ENCODE assay signal across 8 mouse cellular contexts in the genomic region with DNA sequence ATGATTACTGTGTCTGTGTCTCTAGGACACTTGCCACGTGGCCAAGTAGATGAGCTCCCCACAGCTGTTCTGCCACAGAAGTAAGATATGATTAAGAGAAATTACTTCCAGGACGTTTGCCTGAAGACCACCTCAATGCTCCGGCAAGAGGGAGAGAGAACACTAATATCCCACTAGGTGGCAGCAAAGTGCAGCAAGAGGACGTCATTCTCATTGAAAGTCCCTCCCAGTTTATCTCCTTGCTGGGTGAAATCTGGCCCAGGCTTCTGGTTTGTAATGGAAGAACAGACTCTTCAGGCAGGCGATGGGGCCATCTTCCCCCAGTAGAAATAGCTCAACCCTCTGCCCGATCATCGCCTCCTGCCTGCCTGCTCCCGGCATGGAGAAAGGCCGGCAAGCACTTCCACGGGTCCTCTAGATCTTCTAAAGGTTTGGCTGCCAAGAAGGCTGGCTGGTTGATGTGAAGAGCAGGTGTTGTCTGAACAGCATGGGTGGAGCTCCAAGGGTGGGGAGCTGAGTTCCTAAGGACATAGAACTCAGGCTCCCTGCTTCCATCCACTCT. TPM values are rescaled to one million over a fixed set of nuclear protein-coding genes. Genes with fewer than 3 reads are reported as not detected.
DNase-seq lines count a peak whose midpoint lies in the region; ATAC-seq and TF ChIP-seq lines count a peak whose summit lies in the region.

No protein-coding gene starts in this region.

- peak; percentile 100 for TF ChIP-seq RAD21 in MEL (IDR thresholded peaks at IDR 0.05; ENCODE audit: low read depth, low read length)

- H3K4me1 ChIP-seq in MEL (ENCODE audit: control insufficient read depth in 1 of 2, insufficient read depth in 2 of 2, low read length in 2 of 2) = peaks cover 0 to 3% of the 10 kb centered on the region in 2 experiments; a peak in 1 of 4 replicates
- H3K4me1 ChIP-seq in forebrain, embryonic 16.5 days (replicated peaks; ENCODE audit: control insufficient read depth, insufficient read depth, low read length) = peaks cover 16% of the 10 kb centered on the region
- H3K4me1 ChIP-seq in lung, adult 2 months (ENCODE audit: control insufficient read depth, insufficient read depth, low read length) = no peaks in the 10 kb centered on the region; the same call in 1 of the 2 replicates

- intact Hi-C loops in heart, postnatal 36 days (cut with DNase I) = loop anchor here (1.0 to 5.0 kb wide), 4 partner anchors 37 to 246 kb away; no protein-coding TSS in a partner anchor

- H3K4me2 ChIP-seq in forebrain, embryonic 16.5 days (ENCODE audit: low read length) = peak overlapping the region; percentile 51

- peak; percentile 86 for ATAC-seq in forebrain, embryonic 16.5 days

- TF ChIP-seq POLR2A in MEL (IDR thresholded peaks at IDR 0.05; ENCODE audit: control insufficient read depth in 1 of 2, insufficient read depth in 1 of 2, low read depth in 1 of 2, low read length in 2 of 2, poor library complexity in 1 of 2) = no peak
- TF ChIP-seq POLR2A in lung, adult 2 months (IDR thresholded peaks at IDR 0.05; ENCODE audit: borderline replicate concordance, extremely low read depth, low read depth, low read length) = no peak

- TF ChIP-seq EP300 in MEL (IDR thresholded peaks at IDR 0.05; ENCODE audit: low read depth in 1 of 2, low read length in 2 of 2) = no peak

- no peak overlapping the region for H3K27ac ChIP-seq in MEL (ENCODE audit: control insufficient read depth, low read depth, low read length)
- H3K27ac ChIP-seq in forebrain, embryonic 16.5 days (ENCODE audit: low read length) = peak overlapping the region; percentile 55; the same call in 1 of the 2 replicates

- TF ChIP-seq CTCF in MEL (IDR thresholded peaks at IDR 0.05 in 2 of 3, conservative IDR thresholded peaks at IDR 0.05 in 1 of 3; ENCODE audit: control insufficient read depth in 1 of 3, insufficient read depth in 1 of 3, low read depth in 2 of 3, low read length in 3 of 3, poor library complexity in 1 of 3, severe bottlenecking in 1 of 3) = peak; percentile 78 to 97 (median 85)
- peak; percentile 68 for TF ChIP-seq CTCF in lung, adult 2 months (IDR thresholded peaks at IDR 0.05; ENCODE audit: insufficient read depth, low read length)

- H3K27me3 ChIP-seq in MEL (ENCODE audit: control insufficient read depth in 1 of 2, insufficient read depth in 2 of 2, low read length in 2 of 2) = no peaks in the 10 kb centered on the region; a peak in 1 of 4 replicates
- no peaks in the 10 kb centered on the region for H3K27me3 ChIP-seq in forebrain, embryonic 16.5 days (replicated peaks; ENCODE audit: control insufficient read depth, insufficient read depth, low read length)

- peak; percentile 93 for DNase-seq in MEL (ENCODE audit: low read depth, low spot score)
- peak; percentile 67 for DNase-seq in cerebellum, adult 11-12 months
- DNase-seq in heart, postnatal 36 days = peak; percentile 68 to 74
- peak; percentile 45 to 83 for DNase-seq in layer of hippocampus, adult 18-20 months (ENCODE audit: low spot score in 2 of 2)
- peak; percentile 67 for DNase-seq in lung, adult 2 months
- peak; percentile 61 for DNase-seq in ovary, postnatal 14 days (ENCODE audit: low spot score)
- DNase-seq in thymus, postnatal 10 days (ENCODE audit: low spot score in 2 of 2) = peak; percentile 13 to 81

- no peaks in the 10 kb centered on the region for H3K36me3 ChIP-seq in MEL (ENCODE audit: control insufficient read depth in 1 of 2, insufficient read depth in 2 of 2, low read length in 2 of 2)
- H3K36me3 ChIP-seq in forebrain, embryonic 16.5 days (ENCODE audit: control insufficient read depth, insufficient read depth) = no peaks in the 10 kb centered on the region

- H3K9me3 ChIP-seq in MEL (replicated peaks; ENCODE audit: insufficient read depth, low read length) = no peaks in the 10 kb centered on the region
- no peaks in the 10 kb centered on the region for H3K9me3 ChIP-seq in forebrain, embryonic 16.5 days (ENCODE audit: control insufficient read depth, low read length)

- H3K4me3 ChIP-seq in MEL (ENCODE audit: control insufficient read depth in 1 of 2, insufficient read depth in 1 of 2, low read depth in 2 of 2, low read length in 2 of 2) = no peak overlapping the region
- peak overlapping the region; percentile 18 for H3K4me3 ChIP-seq in forebrain, embryonic 16.5 days (replicated peaks; ENCODE audit: low read length)
- no peak overlapping the region for H3K4me3 ChIP-seq in lung, adult 2 months (replicated peaks; ENCODE audit: extremely low read depth, low read depth, low read length)

- WGBS in forebrain, embryonic 16.5 days = 18% methylated on average over 10 of the region's 10 CpGs
- WGBS in lung, adult 2 months = 12% methylated on average over 10 of the region's 10 CpGs

- no peaks in the 10 kb centered on the region for H3K79me2 ChIP-seq in MEL (ENCODE audit: control insufficient read depth, insufficient read depth, low read length, poor library complexity)

- no peak overlapping the region for H3K9ac ChIP-seq in MEL (ENCODE audit: control insufficient read depth, low read depth, low read length, poor library complexity, severe bottlenecking)
- no peak overlapping the region; the same call in 1 of the 2 replicates for H3K9ac ChIP-seq in forebrain, embryonic 16.5 days (replicated peaks; ENCODE audit: low read depth, low read length)

TF ChIP-seq in MEL, 35 proteins besides CTCF, POLR2A, EP300 and RAD21 (continues in another document):
- TF ChIP-seq TCF12 (IDR thresholded peaks at IDR 0.05; ENCODE audit: low read depth, low read length) = no peak
- TF ChIP-seq CHD1 (IDR thresholded peaks at IDR 0.05; ENCODE audit: low read depth, low read length) = no peak
- no peak for TF ChIP-seq MEF2A (IDR thresholded peaks at IDR 0.05; ENCODE audit: extremely low read depth, insufficient replicate concordance, low read depth, low read length, poor library complexity, severe bottlenecking)
- TF ChIP-seq ZC3H11A (IDR thresholded peaks at IDR 0.05; ENCODE audit: low read depth, low read length) = peak; percentile 90
- peak; percentile 63 for TF ChIP-seq MXI1 (IDR thresholded peaks at IDR 0.05; ENCODE audit: low read depth, low read length)
- no peak for TF ChIP-seq MYB (IDR thresholded peaks at IDR 0.05; ENCODE audit: low read depth, low read length)
- 0 out of 2 replicates have a peak, but pooled peaks have one; percentile 22 for TF ChIP-seq ETS1 (IDR thresholded peaks at IDR 0.05; ENCODE audit: low read depth, low read length)
- no peak for TF ChIP-seq NELFE (IDR thresholded peaks at IDR 0.05; ENCODE audit: low read depth, low read length)
- no peak for TF ChIP-seq HCFC1 (IDR thresholded peaks at IDR 0.05; ENCODE audit: low read depth, low read length)
- TF ChIP-seq UBTF (IDR thresholded peaks at IDR 0.05; ENCODE audit: borderline replicate concordance, insufficient read depth, low read depth, low read length) = no peak
- TF ChIP-seq TAL1 (IDR thresholded peaks at IDR 0.05; ENCODE audit: low read length) = no peak
- peak; percentile 69; the same call in 1 of the 2 replicates for TF ChIP-seq MAZ (IDR thresholded peaks at IDR 0.05; ENCODE audit: low read depth, low read length)
- 0 out of 2 replicates have a peak, but pooled peaks have one; percentile 12 for TF ChIP-seq BHLHE40 (IDR thresholded peaks at IDR 0.05; ENCODE audit: borderline replicate concordance, low read depth, low read length)
- TF ChIP-seq USF2 (IDR thresholded peaks at IDR 0.05; ENCODE audit: borderline replicate concordance in 1 of 2, insufficient read depth in 1 of 2, low read depth in 1 of 2, low read length in 2 of 2) = no peak
- no peak; the same call in 1 of the 2 replicates for TF ChIP-seq GATA1 (IDR thresholded peaks at IDR 0.05; ENCODE audit: low read depth, low read length)
- TF ChIP-seq GABPA (IDR thresholded peaks at IDR 0.05; ENCODE audit: low read depth, low read length) = no peak
- TF ChIP-seq MYC (IDR thresholded peaks at IDR 0.05; ENCODE audit: low read depth, low read length) = peak; percentile 65; the same call in 1 of the 2 replicates
- TF ChIP-seq KAT2A (conservative IDR thresholded peaks at IDR 0.05; ENCODE audit: low read depth, low read length) = no peak
- TF ChIP-seq POLR2AphosphoS2 (IDR thresholded peaks at IDR 0.05; ENCODE audit: low read length) = no peak
- no peak for TF ChIP-seq E2F4 (IDR thresholded peaks at IDR 0.05; ENCODE audit: borderline replicate concordance, low read depth, low read length)
- TF ChIP-seq SMC3 (IDR thresholded peaks at IDR 0.05; ENCODE audit: low read depth, low read length) = peak; percentile 93
- peak; percentile 50; the same call in 1 of the 2 replicates for TF ChIP-seq RCOR1 (IDR thresholded peaks at IDR 0.05; ENCODE audit: low read depth, low read length)
- TF ChIP-seq POLR2AphosphoS5 (IDR thresholded peaks at IDR 0.05; ENCODE audit: borderline replicate concordance, low read depth, low read length) = no peak
- 0 out of 2 replicates have a peak, but pooled peaks have one; percentile 37 for TF ChIP-seq MAX (IDR thresholded peaks at IDR 0.05; ENCODE audit: low read length)

RNA-seq across cellular contexts. Expression of gene Senp8, which starts 27.3 kb away (rescaled TPM):
- total RNA-seq in MEL (2012; rRNA removed) = 2.7 TPM in 2 replicates
- 1 to 10 TPM in 1 of 2 experiments, not detected in 1; 5.5 TPM for polyA plus RNA-seq in MEL (2012; ENCODE audit: insufficient read depth in 1 of 2, insufficient read length in 2 of 2, low read depth in 1 of 2, low replicate concordance in 2 of 2, missing spikeins in 1 of 2)
- 10.2 and 11.7 TPM in 2 replicates for polyA plus RNA-seq in forebrain, embryonic 16.5 days (2015; fragmentation: Nextera tagmentation; extraction: Ambion mirVana)
- total RNA-seq in heart, postnatal 36 days (2021) = 1 to 10 TPM; 7.9 to 9.6 TPM
- 10 to 100 TPM; 10.1 to 14.3 TPM for total RNA-seq in layer of hippocampus, adult 18-20 months (2021)
- 1.2 and 1.3 TPM in 2 replicates for polyA plus RNA-seq in lung, adult 2 months (2012; rRNA removed)

RNA-seq across cellular contexts. Expression of gene Myo9a, which starts 27.5 kb away (rescaled TPM):
- total RNA-seq in MEL (2012; rRNA removed) = 3.3 and 3.8 TPM in 2 replicates
- 100 to 1,000 TPM in 1 of 2 experiments, 1 to 10 TPM in 1; 4.5 to 131 TPM for polyA plus RNA-seq in MEL (2012; ENCODE audit: insufficient read depth in 1 of 2, insufficient read length in 2 of 2, low read depth in 1 of 2, low replicate concordance in 2 of 2, missing spikeins in 1 of 2)
- 26.8 and 27.2 TPM in 2 replicates for polyA plus RNA-seq in forebrain, embryonic 16.5 days (2015; fragmentation: Nextera tagmentation; extraction: Ambion mirVana)
- total RNA-seq in heart, postnatal 36 days (2021) = 10 to 100 TPM; 12.6 to 14.8 TPM
- 10 to 100 TPM; 58.2 to 65.6 TPM for total RNA-seq in layer of hippocampus, adult 18-20 months (2021)
- polyA plus RNA-seq in lung, adult 2 months (2012; rRNA removed) = 2.6 and 5.2 TPM in 2 replicates

RNA-seq across cellular contexts. Expression of gene Gramd2, which starts 43.2 kb away (rescaled TPM):
- total RNA-seq in MEL (2012; rRNA removed) = not detected in 2 replicates
- polyA plus RNA-seq in MEL (2012; ENCODE audit: insufficient read depth in 1 of 2, insufficient read length in 2 of 2, low read depth in 1 of 2, low replicate concordance in 2 of 2, missing spikeins in 1 of 2) = under 1 TPM in 1 of 2 experiments, not detected in 1; 0.04 TPM
- polyA plus RNA-seq in forebrain, embryonic 16.5 days (2015; fragmentation: Nextera tagmentation; extraction: Ambion mirVana) = 3.7 and 5.4 TPM in 2 replicates
- total RNA-seq in heart, postnatal 36 days (2021) = not detected
- total RNA-seq in layer of hippocampus, adult 18-20 months (2021) = 1 to 10 TPM; 5.3 to 5.8 TPM
- polyA plus RNA-seq in lung, adult 2 months (2012; rRNA removed) = 113 and 115 TPM in 2 replicates
